Mouse (Mus musculus) monocyte, adult 5-6 weeks (primary cell): Measurements from ENCODE around the gene Dpp9. TPM values are rescaled to one million over a fixed set of nuclear protein-coding genes. Genes with fewer than 3 reads are reported as not detected.

Experiments used
- ATAC-seq: fragments of 153-309, 156-312 bp; replicated peaks from 2 replicates; pipeline ENCODE4 v1.8.0; 2017; ENCODE audit warnings: mild to moderate bottlenecking; ENCODE audit not compliant: low TSS enrichment, insufficient number of reproducible peaks, severe bottlenecking, poor library complexity, low FRiP score
- total RNA-seq: library from RNA; stranded (forward); fragments of 200-1000, 200-491, 200-594 nt; gene quantifications from 3 replicates; pipeline ENCODE4 v1.2.3, GENCODE M21; 2017

Gene Dpp9
- total RNA-seq, 1 experiment from 2014 or later, result 8.4 TPM

DNA sequence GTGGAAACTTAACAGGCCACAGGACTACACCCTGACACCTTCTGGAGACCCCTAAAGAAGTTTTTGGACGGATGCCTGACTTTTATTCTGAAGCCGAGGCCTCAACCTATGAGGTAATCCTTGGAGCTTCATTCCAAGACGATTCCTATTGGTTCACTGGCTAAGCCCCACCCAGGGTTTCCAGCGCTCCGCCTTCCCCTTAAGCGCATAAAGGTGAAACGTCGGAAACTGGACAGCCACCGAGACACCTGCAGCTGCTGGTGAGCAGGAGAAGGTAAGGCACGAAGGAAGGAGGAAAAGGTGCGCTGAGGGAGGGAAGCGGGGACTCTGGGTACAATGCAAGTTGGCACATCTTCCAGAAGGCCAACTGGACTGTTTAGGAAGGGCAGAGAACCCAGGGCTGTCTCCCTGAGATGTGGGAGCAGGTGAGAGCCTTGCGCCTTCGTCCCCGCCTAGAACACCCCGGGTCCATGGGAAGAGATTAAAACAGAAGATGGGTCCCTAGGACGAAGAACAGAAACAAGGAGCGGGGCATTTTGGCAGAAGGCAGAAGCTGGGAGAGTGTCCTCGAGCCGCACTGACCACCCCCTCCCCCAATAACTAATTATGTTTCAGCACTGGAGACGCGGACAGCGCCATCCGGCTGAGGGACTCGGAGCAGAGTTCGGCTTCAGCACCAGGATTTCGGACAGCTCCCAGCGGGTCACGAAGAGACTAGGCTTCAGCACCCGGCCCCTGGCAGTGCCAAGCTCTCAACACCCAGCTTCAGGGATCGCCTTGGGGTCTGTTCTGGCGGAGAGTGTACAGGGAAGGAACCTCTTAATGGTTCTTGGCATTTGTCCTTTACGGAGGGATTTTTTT lies 23.1 kb upstream of the Dpp9 start:
- ATAC-seq, result peak; percentile 83; the same call in 1 of the 2 replicates

DNA sequence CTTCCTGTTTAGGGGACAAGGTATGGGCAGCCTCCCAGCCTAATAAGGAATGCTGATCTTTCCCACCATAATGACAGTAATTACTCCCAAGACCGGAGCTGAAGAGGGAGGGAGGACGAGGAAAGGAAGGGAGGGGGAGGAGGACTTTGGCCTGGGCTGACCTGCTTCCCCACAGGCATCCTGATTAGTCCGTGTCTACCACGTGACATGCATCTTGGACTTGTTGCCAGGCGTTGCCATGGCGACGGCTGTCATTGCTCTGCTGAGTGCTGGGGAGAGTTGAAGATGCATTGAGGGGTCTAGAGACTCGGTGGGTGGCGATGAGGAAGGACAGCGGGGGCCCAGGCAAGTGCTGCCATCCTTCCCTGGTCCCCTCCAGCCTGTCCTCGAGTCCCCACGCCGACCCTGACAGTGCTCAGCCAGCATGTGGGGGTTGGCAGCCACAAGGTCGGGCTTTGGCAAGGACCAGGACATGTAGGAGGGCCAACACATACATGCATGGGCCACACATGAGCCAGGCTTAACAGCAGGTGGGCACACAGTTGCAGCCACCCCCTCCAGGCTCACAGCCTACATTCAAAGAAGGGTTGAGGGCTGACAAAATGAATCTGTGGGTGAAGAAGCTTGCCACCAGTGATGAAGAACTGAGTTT lies 15.2 kb upstream of the Dpp9 start:
- no peak for ATAC-seq

- no peak for ATAC-seq
Measured at GRCm38 (mm10) chr17:56233389-56233788, 14.7 kb upstream of the Dpp9 start.

GRCm38 (mm10) chr17:56229943-56230342 lies 11.2 kb upstream of the Dpp9 start:
- ATAC-seq, result no peak

GRCm38 (mm10) chr17:56226566-56226965 lies 7.9 kb upstream of the Dpp9 start:
- ATAC-seq, result no peak

- ATAC-seq, result no peak
Measured at GRCm38 (mm10) chr17:56224916-56225315, 6.2 kb upstream of the Dpp9 start.

GRCm38 (mm10) chr17:56219805-56220204 lies 1.1 kb upstream of the Dpp9 start:
- no peak for ATAC-seq

GRCm38 (mm10) chr17:56219251-56219650 lies 546 bp upstream of the Dpp9 start:
- ATAC-seq, result no peak

DNA sequence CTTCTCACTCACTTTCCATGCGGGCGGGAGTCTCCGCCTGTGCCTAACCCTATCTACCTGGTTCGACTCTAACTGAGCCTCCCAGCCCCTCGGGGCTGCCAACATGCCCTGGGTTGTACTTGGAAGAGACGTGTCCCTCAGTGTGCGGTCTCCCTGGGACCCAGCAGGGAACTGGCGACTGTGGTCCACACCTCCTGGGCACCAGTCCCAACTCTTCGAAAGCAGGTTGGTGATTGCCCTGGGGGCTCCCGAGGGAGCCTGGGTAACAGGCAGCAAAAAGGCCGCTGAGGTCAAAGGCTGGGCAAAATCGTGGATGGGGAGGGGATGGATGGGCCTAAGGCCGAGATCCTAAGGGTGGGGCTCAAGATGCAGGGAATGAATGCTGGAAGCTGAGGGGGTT lies 1.0 kb downstream of the Dpp9 start:
- ATAC-seq, result no peak

DNA sequence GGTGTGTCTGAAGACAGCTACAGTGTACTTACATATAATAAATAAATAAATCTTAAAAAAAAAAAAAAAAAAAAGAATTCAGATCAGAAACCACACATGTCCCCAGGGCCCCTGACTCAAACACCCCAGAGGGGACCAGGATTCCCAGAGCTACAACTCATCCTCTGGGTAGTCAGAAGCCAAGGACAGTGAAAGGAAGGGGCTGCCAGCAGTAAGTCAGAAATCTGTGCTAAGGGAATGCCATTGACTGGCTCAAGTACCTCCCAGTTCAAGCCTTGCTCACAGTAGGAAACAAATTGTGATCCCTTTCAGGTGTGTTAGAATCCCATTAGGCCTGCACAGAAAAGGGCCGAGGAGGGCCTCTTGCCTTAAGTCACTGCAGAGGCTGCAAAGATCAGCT lies 4.5 kb downstream of the Dpp9 start:
- ATAC-seq, result no peak

- ATAC-seq, result no peak
Measured at GRCm38 (mm10) chr17:56212676-56213075, 6.0 kb downstream of the Dpp9 start.

DNA sequence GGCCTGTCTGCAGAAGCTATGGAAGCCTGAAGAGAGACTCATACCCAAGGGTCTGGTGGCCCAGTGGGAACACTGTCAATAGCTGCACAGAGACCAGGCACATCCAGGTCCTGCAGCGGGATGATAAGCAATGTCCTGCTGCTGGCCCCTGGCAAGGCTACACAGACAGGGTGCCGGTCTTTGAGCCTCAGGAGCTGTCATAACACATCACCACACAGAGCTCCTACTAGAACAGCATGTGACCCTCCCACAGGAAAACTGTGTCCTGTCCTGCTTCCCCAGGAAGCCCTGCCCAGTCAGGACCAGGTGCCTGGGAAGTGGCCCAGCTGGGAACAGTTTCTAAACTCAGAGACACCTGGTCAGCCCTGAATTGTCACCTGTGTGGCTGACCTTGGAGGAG lies 7.6 kb downstream of the Dpp9 start:
- ATAC-seq, result no peak

GRCm38 (mm10) chr17:56208821-56209220 lies 9.9 kb downstream of the Dpp9 start:
- no peak for ATAC-seq

GRCm38 (mm10) chr17:56207963-56208530 lies 10.7 kb downstream of the Dpp9 start:
- no peak for ATAC-seq

DNA sequence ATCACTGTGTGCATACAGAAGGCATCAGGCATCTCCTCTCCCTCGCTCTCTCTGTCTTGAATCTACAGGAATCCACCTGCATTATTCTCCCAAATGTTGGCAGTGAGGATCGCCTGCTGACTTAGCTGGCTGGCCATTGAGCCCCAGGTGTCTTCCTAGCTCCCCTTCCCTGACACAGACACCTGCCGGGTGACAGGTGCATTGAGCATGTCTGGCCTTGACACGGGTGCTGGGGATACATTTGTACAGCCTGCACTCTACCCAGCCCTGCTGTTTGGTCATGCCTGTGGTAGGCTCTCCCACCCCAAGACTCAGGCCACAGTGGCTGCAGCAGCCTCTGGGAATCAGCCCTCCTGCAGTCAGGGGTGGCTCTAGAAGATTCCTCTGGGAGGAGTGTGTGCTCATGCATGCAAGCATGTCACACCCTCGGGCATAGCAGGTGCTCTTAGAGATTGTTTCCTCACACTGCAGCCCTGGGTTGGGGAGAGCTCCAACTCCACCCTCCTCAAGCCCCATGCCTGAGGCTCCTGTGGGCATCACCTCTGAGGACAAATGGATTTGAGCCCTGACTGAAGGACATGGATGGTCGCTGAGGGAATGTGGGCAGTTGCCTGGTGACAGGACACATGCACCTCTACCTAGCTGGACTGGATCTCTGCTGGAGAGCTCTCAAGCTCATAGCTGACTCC lies 11.6 kb downstream of the Dpp9 start:
- ATAC-seq, result no peak

- ATAC-seq, result no peak
Measured at GRCm38 (mm10) chr17:56206276-56206884, 12.3 kb downstream of the Dpp9 start.

- no peak for ATAC-seq
Measured at GRCm38 (mm10) chr17:56203729-56204128, 15.0 kb downstream of the Dpp9 start.

DNA sequence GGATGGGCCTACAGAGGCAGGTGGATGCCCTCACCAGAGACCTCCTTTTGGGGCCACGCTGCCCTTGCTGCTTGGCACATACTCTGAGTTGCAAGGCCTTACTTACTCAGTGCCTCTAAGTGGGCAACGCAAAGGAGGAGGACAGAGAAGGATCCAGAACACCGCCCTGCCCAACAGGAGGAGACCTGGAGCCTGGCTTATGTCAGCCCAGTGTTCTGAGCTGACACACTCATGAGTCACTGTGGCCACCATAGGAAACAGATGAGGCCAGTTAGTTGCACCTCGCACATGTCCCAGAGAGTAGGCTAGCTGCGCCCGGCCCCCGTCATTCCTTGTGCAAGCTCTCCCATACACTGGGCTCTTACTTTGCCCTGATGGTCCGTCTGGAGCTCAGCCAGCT lies 16.2 kb downstream of the Dpp9 start:
- ATAC-seq, result no peak

DNA sequence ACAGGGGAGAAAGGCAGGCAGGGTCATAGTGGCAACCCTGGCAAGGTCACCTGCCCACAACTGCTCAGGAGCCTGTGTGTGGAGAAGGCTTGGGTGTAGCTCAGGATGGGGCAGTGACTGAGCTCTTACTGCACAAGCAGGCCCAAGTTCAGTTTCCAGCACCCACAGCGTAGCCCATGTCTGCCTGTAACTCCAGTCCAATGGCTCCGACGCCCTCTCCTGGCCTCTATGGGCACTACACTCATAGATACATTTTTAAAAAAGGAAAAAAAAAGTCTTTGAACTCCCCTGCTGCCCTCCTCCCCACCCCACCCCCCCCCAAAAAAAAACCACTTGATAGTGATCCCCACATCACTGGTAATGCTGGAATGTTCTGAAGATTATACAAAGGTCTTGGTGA lies 17.1 kb downstream of the Dpp9 start:
- no peak for ATAC-seq
